Mouse (Mus musculus) thymus, adult 18-20 months (tissue): ENCODE results near the gene Mss51.

Experiments
- DNase-seq, 2 experiments: peaks; one replicate each; pipeline ENCODE4 v3.0.0; 2022; ENCODE audit warnings: mixed read lengths in 2 of 2

The Mss51 gene

DNA sequence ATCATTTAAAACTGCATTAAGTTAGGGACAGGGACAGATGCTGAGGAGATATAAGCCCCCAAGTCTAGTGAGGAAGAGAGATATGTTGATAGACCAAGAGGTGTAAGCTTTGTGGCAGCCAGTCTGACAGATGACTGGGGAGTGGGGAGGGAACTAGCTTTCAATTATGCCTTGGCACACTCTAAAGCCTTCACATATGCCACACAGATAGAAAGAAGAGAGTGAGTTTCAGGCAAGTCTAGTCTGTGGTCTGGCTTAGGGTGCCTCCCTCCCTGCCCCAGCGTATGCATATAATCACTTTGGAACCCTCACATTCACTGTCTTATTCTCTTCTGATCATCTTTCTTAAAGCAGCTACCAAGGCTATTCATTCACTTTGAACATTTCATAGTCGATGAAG is 45.4 kb downstream of the Mss51 start:
- no peak for DNase-seq

DNA sequence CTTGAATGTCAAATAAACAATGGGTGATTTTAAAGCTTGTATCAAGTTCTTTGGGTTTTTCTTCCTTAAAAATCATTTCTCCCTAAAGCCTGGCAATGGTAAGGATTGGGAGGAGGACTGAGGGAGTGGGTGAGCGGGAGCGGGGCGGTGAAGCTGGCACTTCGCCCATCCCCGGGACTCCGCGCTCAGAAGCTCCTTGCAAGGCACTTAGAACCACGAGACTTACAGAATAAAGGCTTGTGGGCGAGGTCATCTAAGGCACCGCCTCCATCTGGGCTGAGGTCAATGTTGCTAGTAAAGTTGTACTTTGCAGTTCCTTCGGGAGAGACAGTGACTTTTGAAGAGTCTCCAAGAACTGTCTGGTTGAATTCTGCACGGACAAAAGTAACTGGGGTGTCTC is 49.5 kb downstream of the Mss51 start:
- DNase-seq: no peak

DNA sequence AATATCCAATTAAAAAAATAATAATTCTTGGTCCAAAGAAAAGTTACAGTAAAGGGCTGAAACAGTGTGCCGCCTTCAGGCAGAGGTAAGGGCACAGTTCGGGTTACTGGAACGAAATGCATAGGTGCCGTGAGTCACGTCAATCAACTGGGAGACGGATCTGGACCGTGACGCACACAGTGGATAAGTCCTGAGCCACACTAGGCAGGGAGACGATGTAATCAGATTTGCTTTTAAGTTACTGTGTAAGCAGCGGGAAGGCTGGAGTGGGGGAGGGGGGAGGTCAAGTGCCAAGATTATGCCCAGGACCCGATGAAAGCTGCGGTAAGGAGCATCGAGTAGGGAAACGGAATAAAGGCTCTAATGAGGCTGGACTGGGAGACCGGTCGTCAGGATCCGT is 54.4 kb downstream of the Mss51 start:
- no peak for DNase-seq

DNA sequence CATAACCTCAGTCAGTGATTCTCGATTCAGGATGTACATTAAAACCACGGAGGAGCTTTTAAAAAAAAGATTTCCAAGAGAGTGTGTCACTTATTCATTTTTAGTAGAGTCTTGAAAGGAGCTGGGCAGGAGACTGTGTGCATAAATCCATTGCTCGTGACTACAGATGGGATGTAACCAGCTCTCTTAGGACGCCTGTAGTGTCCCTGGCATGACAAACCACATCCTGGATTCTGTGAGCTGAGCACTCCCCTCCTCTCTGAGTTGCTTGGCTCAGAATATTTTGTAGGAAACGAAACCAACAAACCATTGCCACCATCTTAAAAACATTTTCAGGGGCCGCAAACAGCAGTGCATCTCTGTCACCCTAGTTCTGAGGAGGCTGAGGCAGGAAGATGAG is 59.7 kb downstream of the Mss51 start:
- DNase-seq: no peak
